Mouse (Mus musculus) right cerebral cortex, adult 2 months (tissue): ENCODE data around the gene Uqcrq.
A peak's percentile ranks its signal among the peaks of the same experiment; 100 is the strongest.

Experiments used
- DNase-seq, 2 experiments: peaks; one replicate each; pipeline ENCODE4 v3.0.0; 2021 to 2022; ENCODE audit warnings: low spot score in 2 of 2

Uqcrq gene

DNA sequence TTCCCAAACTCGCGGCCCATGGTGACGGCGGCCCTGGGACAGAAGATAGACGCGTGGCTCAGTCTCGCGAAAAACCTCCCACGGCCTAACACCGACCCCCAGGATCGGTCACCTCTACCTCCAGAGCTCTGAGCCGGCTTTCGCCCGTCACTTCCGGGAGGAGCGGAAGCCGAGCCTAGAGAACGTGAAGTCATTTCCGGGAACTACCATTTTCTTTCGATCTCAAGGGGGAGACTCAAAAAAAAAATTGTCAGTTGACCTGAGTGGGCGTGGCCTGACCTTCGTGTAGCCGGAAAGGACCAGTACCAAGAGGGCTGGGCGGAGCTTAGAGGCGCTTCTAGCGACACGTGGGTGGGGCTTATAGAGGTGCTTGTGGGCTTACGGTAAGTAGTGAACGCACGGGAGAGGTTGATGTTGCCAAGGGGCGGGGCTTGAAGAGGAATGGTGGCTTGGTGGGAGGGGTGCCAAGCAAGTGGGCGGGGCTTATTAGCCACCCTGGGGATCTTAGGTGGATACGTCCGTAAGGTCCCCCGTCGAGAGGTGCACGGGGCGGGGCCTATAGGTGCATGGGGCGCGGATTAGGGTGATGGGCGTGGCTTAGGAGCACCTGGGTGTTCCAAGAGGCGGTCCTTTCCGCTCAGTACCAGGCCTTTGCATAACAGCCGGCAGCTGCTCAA lies at the start of gene Uqcrq, which contains the start of gene Gdf9:
Gene Uqcrq (minus strand): TSS at position 162 of the 677 bp plus-strand sequence.
Gene Gdf9 (plus strand): TSS at position 354 of the 677 bp plus-strand sequence.
- DNase-seq: peak; percentile 98 to 100

DNA sequence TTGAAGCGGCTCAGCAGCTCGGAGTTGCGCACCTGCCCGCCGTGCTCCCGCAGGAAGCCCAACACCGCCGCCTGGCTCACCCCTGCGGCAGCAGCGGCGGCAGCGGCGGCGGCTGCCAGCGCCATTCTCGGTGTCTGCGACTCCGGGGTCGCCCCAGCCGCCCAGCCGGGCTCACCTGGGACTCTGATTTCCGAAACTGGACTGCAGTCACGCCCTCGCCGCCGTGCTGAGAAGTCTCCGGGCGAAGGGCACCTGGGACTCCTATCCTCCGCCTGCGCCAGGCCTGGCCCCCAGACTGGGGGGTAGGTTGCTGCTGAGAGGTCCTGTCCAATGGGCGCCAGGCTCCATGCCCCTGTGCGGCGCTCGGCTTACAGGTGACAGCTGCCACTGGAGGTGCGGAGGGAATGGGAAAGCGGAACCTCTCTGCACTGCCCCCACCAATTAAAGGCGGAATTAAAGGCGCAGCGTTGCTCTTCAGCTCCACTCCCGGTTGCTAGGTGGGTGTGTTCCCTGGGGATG lies 49.2 kb upstream of the Uqcrq start, which contains the start of the genes Gm9945 and Sowaha:
Gene Gm9945 (plus strand): TSS at position 384 of the 519 bp plus-strand sequence.
Gene Sowaha (minus strand): TSS at position 492 of the 519 bp plus-strand sequence.
- DNase-seq: peak; percentile 79 to 80

DNA sequence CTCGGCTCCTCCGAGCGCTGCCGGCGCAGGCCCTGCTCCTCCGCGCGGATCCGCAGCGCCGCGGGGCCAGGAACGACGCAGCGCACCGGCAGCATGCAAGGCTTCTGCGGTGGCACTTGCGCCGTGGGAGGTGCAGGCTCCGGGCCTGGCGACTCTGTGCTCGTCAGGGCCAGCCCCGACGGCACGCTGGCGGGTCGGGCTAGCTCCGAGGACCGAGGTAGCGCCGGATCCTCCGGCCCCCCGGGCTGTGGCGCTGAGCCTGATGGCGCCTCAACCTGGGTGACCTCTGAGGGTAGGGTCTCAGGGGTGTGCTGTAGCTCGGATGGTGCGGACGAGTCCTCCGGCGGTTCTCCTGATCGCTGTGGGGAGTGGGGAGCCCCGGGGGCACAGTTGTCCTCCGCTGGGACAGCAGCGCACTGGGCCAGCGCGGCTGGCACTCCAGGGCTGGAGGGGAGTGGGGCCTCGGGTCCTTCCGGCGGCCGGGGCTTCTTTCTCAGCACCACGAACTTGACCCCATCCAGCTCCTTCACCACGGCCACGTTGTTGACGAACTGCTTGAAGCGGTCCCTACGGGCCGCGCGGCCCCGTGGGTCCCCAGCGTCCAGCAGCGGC lies 48.6 kb upstream of the Uqcrq start:
- DNase-seq: peak; percentile 41 to 57

DNA sequence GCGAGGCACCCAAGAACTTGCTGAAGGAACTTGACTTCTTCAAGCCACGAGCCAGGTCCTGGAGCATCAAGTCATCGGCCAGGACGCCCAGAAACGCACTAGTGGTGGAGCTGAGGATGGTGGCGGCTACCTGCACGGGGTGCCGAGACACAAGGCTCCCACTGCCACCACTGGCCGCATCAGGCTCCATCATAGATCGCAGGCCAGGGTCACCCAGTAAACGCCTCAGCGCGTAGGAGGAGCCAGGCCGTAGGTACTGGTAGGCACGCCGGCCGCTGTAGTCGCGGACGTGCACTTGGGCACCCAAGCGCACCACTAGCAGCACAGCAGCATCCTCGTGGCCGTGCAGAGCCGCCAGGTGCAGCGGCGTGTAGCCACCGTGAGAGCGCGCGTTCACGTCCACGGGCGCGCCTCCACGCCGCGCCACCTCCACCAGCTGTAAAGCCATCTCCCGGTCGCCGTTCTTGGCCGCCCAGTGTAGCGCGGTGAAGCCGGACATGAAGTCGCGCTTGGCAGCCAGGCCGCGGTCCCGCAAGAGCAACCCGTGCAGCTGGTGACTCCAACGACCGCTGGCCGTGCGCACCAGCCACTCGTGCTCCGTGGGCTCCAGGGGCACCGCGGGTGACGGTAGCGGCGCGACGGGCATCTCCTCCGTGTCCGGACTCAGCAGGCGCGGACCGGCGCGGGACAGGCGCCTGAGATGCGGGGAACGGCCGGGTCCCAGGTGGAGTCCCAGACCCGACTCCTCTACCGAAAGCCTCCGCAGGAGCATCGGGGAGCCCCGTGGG lies 47.9 kb upstream of the Uqcrq start:
- DNase-seq: peak; percentile 37 to 53

- no peak for DNase-seq
Observed at GRCm38 (mm10) chr11:53477833-53478232, 47.2 kb upstream of the Uqcrq start.

- DNase-seq: no peak
Observed at GRCm38 (mm10) chr11:53475620-53476019, 45.0 kb upstream of the Uqcrq start.

GRCm38 (mm10) chr11:53472709-53473108 lies 42.1 kb upstream of the Uqcrq start:
- no peak for DNase-seq

GRCm38 (mm10) chr11:53469968-53470695 lies 39.5 kb upstream of the Uqcrq start, which contains the start of gene Gm9837:
Gene Gm9837, minus strand, starts transcription at chr11:53470479.
- DNase-seq: peak; percentile 97 to 98

DNA sequence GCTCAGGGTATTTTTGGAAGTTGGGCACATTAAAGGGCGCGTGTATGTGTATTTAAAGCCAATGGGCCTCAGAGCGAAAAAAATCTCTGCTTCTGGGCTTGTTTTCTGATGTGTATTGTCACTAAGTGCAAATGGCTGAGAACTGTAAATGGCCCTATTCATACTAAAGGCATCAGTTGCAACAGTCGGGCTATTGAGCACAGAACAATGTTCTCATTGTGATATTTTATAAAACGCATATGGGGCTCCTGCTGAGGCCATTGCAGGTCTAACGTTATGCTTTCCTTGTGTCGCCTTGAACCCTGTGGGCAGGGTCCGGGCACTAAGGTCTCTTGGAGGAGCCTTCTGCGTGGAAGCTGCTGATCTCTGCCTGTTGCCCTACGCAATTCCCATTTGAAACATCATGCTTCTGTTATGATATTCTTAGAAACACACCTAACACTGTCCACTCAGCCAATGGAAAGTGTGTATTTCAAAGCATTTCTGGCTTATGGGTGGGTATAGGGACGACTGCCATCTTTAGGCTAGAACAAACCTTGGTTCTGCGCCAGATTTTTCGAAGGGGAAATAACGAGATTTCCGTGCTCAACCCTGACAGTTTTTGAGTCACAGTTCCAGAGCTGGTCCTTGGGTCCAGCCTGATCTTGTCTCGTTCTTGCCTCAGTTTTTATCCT lies 38.8 kb upstream of the Uqcrq start:
- peak; percentile 25 to 53 for DNase-seq

- peak; percentile 86 to 87 for DNase-seq
Observed at GRCm38 (mm10) chr11:53466231-53466971, 35.8 kb upstream of the Uqcrq start.

DNA sequence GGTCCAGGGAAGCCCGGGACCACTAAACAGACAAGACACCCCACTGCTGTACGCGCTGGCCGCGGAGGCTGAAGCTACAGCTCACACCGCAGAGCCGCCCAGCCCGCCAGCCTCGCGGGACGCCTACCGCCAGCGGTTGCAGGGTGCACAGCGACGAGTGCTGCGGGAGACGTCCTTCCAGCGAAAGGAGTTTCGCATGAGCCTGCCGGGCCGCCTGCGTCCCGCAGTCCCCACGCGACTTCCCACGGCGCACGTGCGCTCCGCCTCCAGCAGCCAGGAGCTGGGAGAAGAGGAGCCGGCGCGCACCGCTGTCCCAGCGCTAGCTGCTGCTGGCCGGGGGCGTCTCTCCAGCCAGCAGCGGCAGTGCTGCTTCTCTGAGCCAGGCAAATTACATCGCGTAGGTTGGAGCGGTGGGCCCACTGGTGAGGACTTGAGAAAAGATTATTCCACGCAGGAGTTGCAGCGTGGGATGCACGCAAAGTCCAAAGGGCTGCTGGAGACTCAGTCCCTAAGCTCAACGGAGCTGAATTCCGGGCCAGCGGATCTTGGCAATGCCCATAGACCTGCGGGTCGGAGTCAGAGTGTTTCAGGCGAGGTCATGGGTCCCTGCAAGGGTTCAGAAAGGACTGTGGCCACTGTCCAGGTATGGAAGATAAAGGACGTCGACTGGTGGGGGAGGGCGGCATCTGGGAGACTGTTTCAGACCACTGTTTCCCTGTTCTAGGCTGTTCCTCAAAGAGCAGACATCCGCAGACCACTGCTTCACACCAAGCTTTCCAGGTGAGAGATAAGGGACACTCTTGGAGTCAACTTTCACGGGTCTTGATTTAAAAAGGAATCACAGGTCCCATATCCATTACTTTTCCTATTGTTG lies 33.2 kb upstream of the Uqcrq start:
- peak; percentile 67 to 74 for DNase-seq

- no peak for DNase-seq
Observed at GRCm38 (mm10) chr11:53461727-53462126, 31.1 kb upstream of the Uqcrq start.

GRCm38 (mm10) chr11:53460192-53460591 lies 29.6 kb upstream of the Uqcrq start:
- no peak for DNase-seq

DNA sequence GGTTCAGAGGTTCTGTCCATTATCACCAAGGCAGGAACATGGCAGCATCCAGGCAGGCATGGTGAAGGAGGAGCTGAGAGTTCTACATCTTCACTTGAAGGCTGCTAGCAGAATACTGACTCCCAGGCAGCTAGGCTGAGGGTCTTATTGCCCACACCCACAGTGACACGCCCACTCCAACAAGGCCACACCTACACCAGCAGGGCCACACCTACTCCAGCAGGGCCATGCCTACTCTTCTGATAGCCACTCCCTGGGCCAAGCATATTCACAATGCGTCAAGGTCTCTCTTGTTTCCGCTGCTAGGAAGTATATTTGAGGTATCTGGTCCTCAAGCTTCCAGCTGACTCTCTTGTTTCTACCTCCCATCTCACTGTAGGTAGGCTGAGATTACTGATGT lies 28.4 kb upstream of the Uqcrq start:
- DNase-seq: no peak

DNA sequence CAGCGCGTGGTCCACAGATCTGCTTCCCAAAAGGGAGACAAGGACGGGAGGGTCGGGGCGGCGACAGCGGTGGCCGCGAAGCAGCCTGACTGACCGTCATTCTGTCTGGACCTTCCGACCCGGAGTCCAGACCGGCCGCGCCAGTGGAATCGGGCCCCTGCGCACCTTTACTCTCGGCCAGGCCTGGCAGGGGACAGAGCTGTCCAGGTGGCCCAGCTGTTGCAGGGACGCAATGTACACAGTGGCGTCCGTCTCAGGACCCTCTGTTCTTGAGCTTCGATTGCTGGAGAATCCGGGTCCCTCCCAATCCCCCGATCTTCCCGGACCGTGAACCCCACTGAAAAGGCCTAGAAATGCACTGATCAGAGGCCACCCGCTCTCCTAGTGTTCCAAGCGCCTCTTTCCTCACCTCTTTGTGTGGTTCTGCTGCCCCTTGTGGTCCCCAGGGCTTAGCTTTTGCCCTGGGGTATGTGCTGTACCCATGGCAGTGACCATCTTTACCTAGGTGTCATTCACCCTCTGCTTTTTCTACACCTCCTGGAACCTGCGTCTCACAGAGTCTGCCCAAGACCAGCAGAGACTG lies 26.8 kb upstream of the Uqcrq start:
- DNase-seq: no peak

DNA sequence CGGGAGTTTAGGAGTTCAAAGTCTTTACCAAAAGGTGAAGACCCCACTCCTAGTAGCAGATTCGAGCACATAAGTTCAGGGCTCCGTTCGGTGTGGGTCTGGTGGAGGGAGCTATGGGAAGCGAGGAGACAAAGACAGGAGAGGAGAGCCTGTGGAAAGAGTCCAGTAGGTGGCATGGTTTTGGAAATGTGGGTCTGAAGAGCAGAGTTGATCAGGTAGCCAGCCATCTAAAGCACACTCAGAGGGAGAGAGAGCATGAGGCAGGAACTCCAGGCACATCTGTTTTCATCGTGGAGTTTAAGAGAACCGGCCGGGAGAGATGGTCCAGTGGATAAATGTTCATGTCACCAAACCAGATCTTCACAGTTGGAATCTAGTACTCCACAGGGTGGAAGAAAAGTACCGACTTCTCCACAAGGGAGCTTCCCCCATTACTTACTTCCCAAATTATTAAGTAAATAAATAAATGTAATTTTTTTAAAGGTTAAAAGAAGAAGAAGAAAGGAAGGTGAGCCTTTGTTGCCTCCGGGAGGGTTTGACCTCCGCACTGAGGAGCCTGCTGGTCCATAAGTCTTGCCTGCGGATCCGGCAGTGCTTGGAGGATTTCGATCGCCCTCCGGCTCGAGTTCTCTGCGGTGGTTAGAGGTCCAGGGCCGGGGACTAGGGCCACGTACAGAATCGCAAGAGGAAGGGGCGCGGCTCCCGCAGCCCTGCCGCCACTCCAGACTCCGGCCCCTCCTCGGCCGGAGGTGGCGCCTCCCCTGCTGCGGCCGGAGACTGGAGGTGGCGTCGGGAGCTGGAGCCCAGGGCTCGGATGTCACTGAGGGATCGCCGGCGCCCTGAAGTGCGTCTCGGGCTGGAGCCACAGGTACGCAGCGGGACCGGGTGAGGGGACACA lies 26.1 kb upstream of the Uqcrq start, which contains the start of the genes Gm10447 and Shroom1:
Gene Gm10447 (minus strand): TSS at position 637 of the 898 bp plus-strand sequence.
Gene Shroom1 (plus strand): TSS at position 732 of the 898 bp plus-strand sequence.
- peak in 1 of 2 experiments; percentile 35 for DNase-seq

DNA sequence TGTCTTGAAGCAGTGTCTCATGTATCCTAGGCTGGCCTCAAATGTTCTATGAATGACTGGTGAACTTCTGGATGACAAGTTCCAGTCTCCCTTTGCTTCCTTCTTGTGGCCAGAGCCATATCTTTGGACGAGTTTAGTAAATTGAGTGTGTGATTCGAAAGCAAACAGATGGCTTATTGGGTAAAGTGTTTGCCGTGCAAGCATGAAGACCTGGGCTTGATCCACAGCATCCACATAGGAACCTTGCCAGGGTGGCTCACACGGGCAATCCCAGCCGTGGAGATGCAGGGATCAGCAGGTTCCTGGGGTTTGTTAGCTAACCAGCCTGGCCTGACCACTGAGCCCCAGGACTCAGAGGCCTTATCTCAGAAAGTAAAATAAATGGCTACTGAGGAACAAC lies 22.4 kb upstream of the Uqcrq start:
- DNase-seq: no peak
